In genomic region chr17:71769564-71769963, GRCm38 (mm10) we compare ENCODE assay signal across 13 mouse cellular contexts. TPM values are rescaled to one million over a fixed set of nuclear protein-coding genes. Genes with fewer than 3 reads are reported as not detected.
DNase-seq lines count a peak whose midpoint lies in the region; ATAC-seq and TF ChIP-seq lines count a peak whose summit lies in the region.
"Had no signal": no experiment of that assay in that cellular context is flagged by ENCODE, and none has a peak within 500 bp of the region (broad histone marks: within the 10 kb centered on the region; RNA-seq: fewer than 3 reads in every experiment).

No protein-coding gene starts in this region.

- dilution Hi-C loops in CH12.LX (cut with MboI; ENCODE audit: extremely low pct_ligation_motif_present, extremely low pct_unique_long_range_greater_than_20kb, low sequenced_read_pairs) = no loop called here

- 25% methylated on average over 6 of the region's 6 CpGs for WGBS in embryonic facial prominence, embryonic 11.5 days
- 10% methylated on average over 6 of the region's 6 CpGs for whole genome bisulfite sequencing in hindbrain, embryonic 11.5 days
- WGBS in midbrain, embryonic 13.5 days = 9% methylated on average over 6 of the region's 6 CpGs
- 43% methylated on average over 6 of the region's 6 CpGs for WGBS in kidney, embryonic 15.5 days

- no peak for TF ChIP-seq RAD21 in CH12.LX (IDR thresholded peaks at IDR 0.05; ENCODE audit: low read depth, low read length)

- H3K27me3 ChIP-seq in CH12.LX (replicated peaks) = no peaks in the 10 kb centered on the region
- H3K27me3 ChIP-seq in embryonic facial prominence, embryonic 11.5 days (ENCODE audit: control insufficient read depth, insufficient read depth, low read length) = no peaks in the 10 kb centered on the region
- no peaks in the 10 kb centered on the region for H3K27me3 ChIP-seq in hindbrain, embryonic 11.5 days (ENCODE audit: control insufficient read depth, insufficient read depth, low read length)
- no peaks in the 10 kb centered on the region for H3K27me3 ChIP-seq in midbrain, embryonic 13.5 days
- H3K27me3 ChIP-seq in kidney, embryonic 15.5 days = no peaks in the 10 kb centered on the region
- H3K27me3 ChIP-seq: limb, embryonic 13.5 days had no signal

- in situ Hi-C loops in CH12.LX (cut with MboI; ENCODE audit: low pct_ligation_motif_present, low pct_unique_long_range_greater_than_20kb, low sequenced_read_pairs) = no loop called here

- no peak overlapping the region for H3K27ac ChIP-seq in CH12.LX (ENCODE audit: insufficient read depth, low read depth)
- H3K27ac ChIP-seq in embryonic facial prominence, embryonic 11.5 days (replicated peaks; ENCODE audit: low read depth, low read length) = no peak overlapping the region
- no peak overlapping the region for H3K27ac ChIP-seq in hindbrain, embryonic 11.5 days (ENCODE audit: low read depth, low read length)
- no peak overlapping the region for H3K27ac ChIP-seq in midbrain, embryonic 13.5 days
- H3K27ac ChIP-seq in kidney, embryonic 15.5 days = no peak overlapping the region
- H3K27ac ChIP-seq: limb, embryonic 13.5 days had no signal

- H3K9ac ChIP-seq in CH12.LX (ENCODE audit: insufficient read depth, low read depth) = no peak overlapping the region
- H3K9ac ChIP-seq in embryonic facial prominence, embryonic 11.5 days (replicated peaks; ENCODE audit: low read length) = no peak overlapping the region
- no peak overlapping the region for H3K9ac ChIP-seq in hindbrain, embryonic 11.5 days (ENCODE audit: low read depth, low read length)
- no peak overlapping the region for H3K9ac ChIP-seq in midbrain, embryonic 13.5 days (replicated peaks)
- H3K9ac ChIP-seq in kidney, embryonic 15.5 days = no peak overlapping the region
- H3K9ac ChIP-seq: limb, embryonic 13.5 days; liver, postnatal 0 days had no signal

- H3K4me3 ChIP-seq in CH12.LX (replicated peaks in 1 of 3; ENCODE audit: low read depth in 2 of 3, low read length in 2 of 3, poor library complexity in 1 of 3) = no peak overlapping the region
- H3K4me3 ChIP-seq in embryonic facial prominence, embryonic 11.5 days (ENCODE audit: low read depth, low read length) = no peak overlapping the region
- H3K4me3 ChIP-seq in hindbrain, embryonic 11.5 days (ENCODE audit: low read depth, low read length) = no peak overlapping the region
- H3K4me3 ChIP-seq in midbrain, embryonic 13.5 days (replicated peaks) = no peak overlapping the region
- no peak overlapping the region for H3K4me3 ChIP-seq in kidney, embryonic 15.5 days (replicated peaks)
- H3K4me3 ChIP-seq: limb, embryonic 13.5 days had no signal

- no peak overlapping the region for H3K4me2 ChIP-seq in CH12.LX (ENCODE audit: insufficient read depth, low read depth, poor library complexity, severe bottlenecking)
- H3K4me2 ChIP-seq in embryonic facial prominence, embryonic 11.5 days (ENCODE audit: low read depth, low read length) = no peak overlapping the region
- no peak overlapping the region for H3K4me2 ChIP-seq in hindbrain, embryonic 11.5 days (replicated peaks; ENCODE audit: low read depth, low read length)
- peak overlapping the region; percentile 26 for H3K4me2 ChIP-seq in midbrain, embryonic 13.5 days (replicated peaks)
- no peak overlapping the region for H3K4me2 ChIP-seq in kidney, embryonic 15.5 days
- H3K4me2 ChIP-seq: limb, embryonic 13.5 days had no signal

- TF ChIP-seq POLR2A in CH12.LX (IDR thresholded peaks at IDR 0.05; ENCODE audit: low read depth, low read length) = no peak

- peaks cover 2 to 21% of the 10 kb centered on the region in 2 experiments; a peak in 3 of 4 replicates for H3K4me1 ChIP-seq in CH12.LX (ENCODE audit: control insufficient read depth in 1 of 2, insufficient read depth in 2 of 2)
- no peaks in the 10 kb centered on the region for H3K4me1 ChIP-seq in embryonic facial prominence, embryonic 11.5 days (ENCODE audit: control insufficient read depth, insufficient read depth, low read length)
- H3K4me1 ChIP-seq in hindbrain, embryonic 11.5 days (replicated peaks; ENCODE audit: control insufficient read depth, insufficient read depth, low read length) = 0 out of 2 replicates have a peak, but pooled peaks cover 5% of the 10 kb centered on the region
- peaks cover 9% of the 10 kb centered on the region for H3K4me1 ChIP-seq in midbrain, embryonic 13.5 days (replicated peaks)
- H3K4me1 ChIP-seq in kidney, embryonic 15.5 days = no peaks in the 10 kb centered on the region

- peaks cover 3% of the 10 kb centered on the region for H3K9me3 ChIP-seq in CH12.LX (replicated peaks; ENCODE audit: low read length)
- H3K9me3 ChIP-seq in embryonic facial prominence, embryonic 11.5 days (replicated peaks; ENCODE audit: control insufficient read depth, low read length) = no peaks in the 10 kb centered on the region
- H3K9me3 ChIP-seq in hindbrain, embryonic 11.5 days (ENCODE audit: control insufficient read depth, low read length) = no peaks in the 10 kb centered on the region
- no peaks in the 10 kb centered on the region for H3K9me3 ChIP-seq in midbrain, embryonic 13.5 days
- no peaks in the 10 kb centered on the region for H3K9me3 ChIP-seq in kidney, embryonic 15.5 days (replicated peaks)
- H3K9me3 ChIP-seq: limb, embryonic 13.5 days had no signal

- H3K36me3 ChIP-seq in CH12.LX (replicated peaks in 1 of 2; ENCODE audit: control insufficient read depth in 1 of 2, insufficient read depth in 1 of 2, low read length in 1 of 2) = no peaks in the 10 kb centered on the region
- no peaks in the 10 kb centered on the region for H3K36me3 ChIP-seq in embryonic facial prominence, embryonic 11.5 days (replicated peaks; ENCODE audit: control insufficient read depth, insufficient read depth, low read depth, low read length)
- H3K36me3 ChIP-seq in hindbrain, embryonic 11.5 days (ENCODE audit: control insufficient read depth, insufficient read depth, low read length) = no peaks in the 10 kb centered on the region
- no peaks in the 10 kb centered on the region for H3K36me3 ChIP-seq in midbrain, embryonic 13.5 days
- no peaks in the 10 kb centered on the region for H3K36me3 ChIP-seq in kidney, embryonic 15.5 days
- H3K36me3 ChIP-seq: limb, embryonic 13.5 days had no signal

- no peak for TF ChIP-seq CTCF in CH12.LX (conservative IDR thresholded peaks at IDR 0.05 in 1 of 2, IDR thresholded peaks at IDR 0.05 in 1 of 2; ENCODE audit: low read depth in 2 of 2, low read length in 2 of 2)

- TF ChIP-seq EP300 in CH12.LX (IDR thresholded peaks at IDR 0.05; ENCODE audit: low read length) = no peak

- no peaks in the 10 kb centered on the region for H3K79me2 ChIP-seq in CH12.LX (replicated peaks; ENCODE audit: control insufficient read depth, extremely low read depth, insufficient read depth, poor library complexity, severe bottlenecking)

- ATAC-seq in embryonic facial prominence, embryonic 11.5 days (replicated peaks; ENCODE audit: insufficient number of reproducible peaks, low FRiP score, low TSS enrichment, low read depth) = peak; percentile 52; the same call in 1 of the 2 replicates
- ATAC-seq in hindbrain, embryonic 11.5 days (ENCODE audit: low FRiP score) = peak; percentile 65
- peak; percentile 56 for ATAC-seq in midbrain, embryonic 13.5 days
- ATAC-seq in erythroid progenitor cell, adult 5-6 weeks (replicated peaks; ENCODE audit: low FRiP score, poor library complexity, severe bottlenecking) = no peak
- no peak for ATAC-seq in kidney, embryonic 15.5 days (replicated peaks; ENCODE audit: low FRiP score)
- ATAC-seq: liver, postnatal 0 days had no signal

- peak; percentile 14 for DNase-seq in CH12.LX (ENCODE audit: extremely low read depth)
- DNase-seq in embryonic facial prominence, embryonic 11.5 days (ENCODE audit: low spot score) = peak; percentile 41
- peak; percentile 63 for DNase-seq in hindbrain, embryonic 11.5 days (ENCODE audit: low spot score)
- no peak for DNase-seq in layer of hippocampus, adult 11-12 months (ENCODE audit: low spot score)
- no peak for DNase-seq in gastrocnemius, postnatal 10 days
- DNase-seq: liver, postnatal 0 days; right cerebral cortex, postnatal 25 days; thymus, postnatal 4 days had no signal

TF ChIP-seq in CH12.LX, 34 proteins besides CTCF, POLR2A, EP300 and RAD21 (continues in another document):
- TF ChIP-seq MAZ (IDR thresholded peaks at IDR 0.05; ENCODE audit: low read depth, low read length) (no peak), ZKSCAN1 (IDR thresholded peaks at IDR 0.05; ENCODE audit: borderline replicate concordance, low read depth, low read length) (no peak), CHD1 (IDR thresholded peaks at IDR 0.05; ENCODE audit: low read depth, low read length) (no peak), SMC3 (IDR thresholded peaks at IDR 0.05; ENCODE audit: low read depth, low read length) (no peak), MAFK (IDR thresholded peaks at IDR 0.05; ENCODE audit: insufficient replicate concordance, low read length) (no peak), MEF2A (IDR thresholded peaks at IDR 0.05; ENCODE audit: borderline replicate concordance, low read depth, low read length) (no peak), GABPA (IDR thresholded peaks at IDR 0.05; ENCODE audit: insufficient replicate concordance, low read depth, low read length) (no peak)

RNA-seq across cellular contexts. Expression of gene Clip4, which starts 1.3 kb away (rescaled TPM):
- total RNA-seq in CH12.LX (2012; rRNA removed) (not detected in 2 replicates), CH12.LX (2014; rRNA removed) (0.22 TPM in 1 of 2 replicates, not detected in the other)
- polyA plus RNA-seq in CH12.LX (2012; ENCODE audit: insufficient read length, low read depth) = 0.23 and 0.86 TPM in 2 replicates
- polyA plus RNA-seq in embryonic facial prominence, embryonic 11.5 days (2014; fragmentation: Nextera tagmentation; extraction: Ambion mirVana) = 4.4 and 5.0 TPM in 2 replicates
- polyA plus RNA-seq in hindbrain, embryonic 11.5 days (2014; fragmentation: Nextera tagmentation; extraction: Ambion mirVana) = 5.6 and 6.3 TPM in 2 replicates
- 9.1 and 9.3 TPM in 2 replicates for polyA plus RNA-seq in midbrain, embryonic 13.5 days (2015; fragmentation: Nextera tagmentation; extraction: Ambion mirVana)
- total RNA-seq in gastrocnemius, postnatal 10 days (2021) = 10 to 100 TPM; 33.1 to 34.3 TPM
- not detected in 2 replicates for total RNA-seq in erythroid progenitor cell, adult 5-6 weeks (2015; ENCODE audit: low replicate concordance)
- not detected in 2 replicates for total RNA-seq in erythroid progenitor cell, adult 5-6 weeks (2017; ENCODE audit: low replicate concordance)
- 5.5 and 5.7 TPM in 2 replicates for polyA plus RNA-seq in kidney, embryonic 15.5 days (2015; fragmentation: Nextera tagmentation; extraction: Ambion mirVana)
- total RNA-seq: MEL had no signal

RNA-seq across cellular contexts. Expression of gene Pcare, which starts 16.9 kb away (rescaled TPM):
- total RNA-seq in CH12.LX (2012; rRNA removed) (not detected in 2 replicates), CH12.LX (2014; rRNA removed) (not detected in 2 replicates)
- not detected in 2 replicates for polyA plus RNA-seq in CH12.LX (2012; ENCODE audit: insufficient read length, low read depth)
- not detected in 2 replicates for polyA plus RNA-seq in embryonic facial prominence, embryonic 11.5 days (2014; fragmentation: Nextera tagmentation; extraction: Ambion mirVana)
- not detected in 2 replicates for polyA plus RNA-seq in hindbrain, embryonic 11.5 days (2014; fragmentation: Nextera tagmentation; extraction: Ambion mirVana)
- not detected in 2 replicates for polyA plus RNA-seq in midbrain, embryonic 13.5 days (2015; fragmentation: Nextera tagmentation; extraction: Ambion mirVana)
- total RNA-seq in gastrocnemius, postnatal 10 days (2021) = under 1 TPM in 1 of 2 experiments, not detected in 1; 0.05 TPM
- total RNA-seq in erythroid progenitor cell, adult 5-6 weeks (2015; ENCODE audit: low replicate concordance) = not detected in 2 replicates
- total RNA-seq in erythroid progenitor cell, adult 5-6 weeks (2017; ENCODE audit: low replicate concordance) = not detected in 2 replicates
- not detected in 2 replicates for polyA plus RNA-seq in kidney, embryonic 15.5 days (2015; fragmentation: Nextera tagmentation; extraction: Ambion mirVana)
- total RNA-seq: MEL had no signal
- polyA plus RNA-seq: limb, embryonic 13.5 days; liver, postnatal 0 days had no signal

Comparison
In these comparisons a context has a peak if more than half of its experiments do, and no peak if none do; other contexts are left out.
1. DNase-seq: peak in CH12.LX (single experiment), embryonic facial prominence, embryonic 11.5 days (single experiment) and hindbrain, embryonic 11.5 days (single experiment); none in layer of hippocampus, adult 11-12 months (single experiment) and gastrocnemius, postnatal 10 days (single experiment).
2. ATAC-seq: peak in embryonic facial prominence, embryonic 11.5 days (single experiment), hindbrain, embryonic 11.5 days (single experiment) and midbrain, embryonic 13.5 days (single experiment); none in erythroid progenitor cell, adult 5-6 weeks (single experiment) and kidney, embryonic 15.5 days (single experiment).